Mouse (Mus musculus) megakaryocyte, embryonic 14.5 days (primary cell): ENCODE data around the gene Mesd. TPM values are rescaled to one million over a fixed set of nuclear protein-coding genes. Genes with fewer than 3 reads are reported as not detected.

Experiments
- H3K27me3 ChIP-seq: replicated peaks from 2 replicates; pipeline ENCODE3; 2012; ENCODE audit warnings: inconsistent platforms
- H3K36me3 ChIP-seq: replicated peaks from 2 replicates; pipeline ENCODE3; 2012; ENCODE audit warnings: low read length, inconsistent platforms, mixed read lengths
- H3K4me1 ChIP-seq: 2 replicates; pipeline ENCODE4 v1.6.1; 2012; ENCODE audit warnings: inconsistent platforms
- H3K4me3 ChIP-seq: replicated peaks from 2 replicates; pipeline ENCODE3; 2012; ENCODE audit warnings: moderate library complexity, mild to moderate bottlenecking, inconsistent platforms
- H3K9me3 ChIP-seq: 2 replicates; pipeline ENCODE4 v1.6.1; 2012; ENCODE audit warnings: inconsistent platforms
- FLI1 ChIP-seq: IDR thresholded peaks from 2 replicates; pipeline ENCODE4 v1.6.1; 2012; ENCODE audit warnings: low read length, inconsistent platforms, mixed read lengths
- polyA plus RNA-seq: library from polyadenylated mRNA; stranded (reverse); fragments of >175 nt; gene quantifications from 2 replicates; pipeline ENCODE4 v1.2.3, GENCODE M21; 2012; ENCODE audit warnings: low replicate concordance; ENCODE audit not compliant: insufficient read depth

Mesd gene
- polyA plus RNA-seq, 1 experiment: 34.7 TPM

DNA sequence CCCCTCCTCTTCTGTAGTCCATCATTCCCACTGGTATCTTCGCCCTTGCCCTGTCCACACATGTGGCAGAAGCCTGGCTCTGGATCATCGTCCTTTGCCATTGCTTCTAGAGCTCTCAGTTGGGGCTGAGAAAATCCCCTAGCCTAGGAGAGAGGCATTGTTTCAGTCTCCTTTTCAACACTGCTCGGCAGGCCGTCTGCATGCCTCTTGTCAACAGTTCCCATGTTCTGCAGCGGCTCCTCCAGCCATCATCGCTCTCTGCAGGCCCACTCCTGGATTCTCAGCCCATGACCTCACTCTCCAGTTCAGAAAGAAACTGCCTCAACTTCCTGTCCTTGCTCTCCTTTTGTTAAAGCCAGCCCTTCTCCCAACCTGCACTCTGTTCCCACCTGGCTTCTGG, 65.4 kb downstream of the Mesd start:
- H3K9me3 ChIP-seq: no peaks in the 10 kb centered on the region
- H3K27me3 ChIP-seq: no peaks in the 10 kb centered on the region
- H3K4me3 ChIP-seq: no peak overlapping the region
- H3K4me1 ChIP-seq: peaks cover 65% of the 10 kb centered on the region
- TF ChIP-seq FLI1: no peak
- H3K36me3 ChIP-seq: peaks cover 52% of the 10 kb centered on the region

Other genes starting within 250 kb of the Mesd start
- gene Il16, start 138.7 kb upstream of the Mesd start, polyA plus RNA-seq: 1.4 and 3.5 TPM in 2 replicates
- gene Cfap161, start 89.6 kb upstream of the Mesd start, polyA plus RNA-seq: not detected in 2 replicates
- 23.5 and 35.1 TPM in 2 replicates for gene Tlnrd1, start 161 bp upstream of the Mesd start, polyA plus RNA-seq
- gene Cemip, start 202.0 kb downstream of the Mesd start, polyA plus RNA-seq: 0.60 and 1.2 TPM in 2 replicates